Mouse (Mus musculus): Measurements from ENCODE around the gene Ube2l3.

DNA sequence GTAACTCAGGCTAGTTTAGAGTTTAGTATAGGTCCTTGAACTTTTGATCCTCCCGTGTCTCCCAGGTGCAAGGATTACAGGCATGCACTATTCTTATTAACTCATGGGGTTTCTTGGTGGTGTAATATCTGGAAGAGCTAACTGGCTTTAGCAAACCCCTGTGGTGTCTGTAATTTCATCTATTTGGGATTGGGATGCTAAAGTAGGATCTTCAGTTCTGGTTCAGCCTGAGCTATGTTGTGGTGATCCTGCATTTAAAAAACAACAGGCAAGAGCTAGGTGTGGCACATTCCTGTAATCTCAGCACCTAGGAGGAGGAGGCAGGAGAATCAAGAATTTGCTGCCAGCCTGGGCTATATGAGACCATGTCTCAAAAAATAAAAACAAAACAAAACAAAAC lies 42.5 kb upstream of the Ube2l3 start:
- no peak for TF ChIP-seq CTCF (IDR thresholded peaks at IDR 0.05; ENCODE audit: extremely low read depth, insufficient read depth, low read length)
- no peak for TF ChIP-seq POLR2A (IDR thresholded peaks at IDR 0.05; ENCODE audit: extremely low read depth, insufficient read depth, low read length)

All from cortical plate, adult 2 months (tissue).